Mouse (Mus musculus): ENCODE data around the gene Cldn4.

Gene Cldn4

DNA sequence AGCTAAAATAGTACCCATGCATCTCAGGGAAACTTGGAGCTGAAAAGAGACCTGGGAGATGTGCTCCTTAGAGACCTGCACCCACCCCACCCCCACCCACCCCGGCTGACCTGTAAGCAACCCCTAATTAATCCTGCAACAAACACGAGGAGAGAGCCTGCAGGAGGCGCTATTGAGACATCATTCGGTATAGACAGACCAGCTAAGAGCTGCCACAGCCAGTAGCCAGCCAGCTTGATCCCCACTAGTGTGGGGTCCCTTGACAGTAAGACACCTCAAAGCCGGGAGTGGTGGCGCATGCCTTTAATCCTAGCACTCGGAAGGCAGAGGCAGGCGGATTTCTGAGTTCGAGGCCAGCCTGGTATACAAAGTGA lies 13.8 kb downstream of the Cldn4 start:
- DNase-seq (ENCODE audit: low spot score): peak; percentile 45

DNA sequence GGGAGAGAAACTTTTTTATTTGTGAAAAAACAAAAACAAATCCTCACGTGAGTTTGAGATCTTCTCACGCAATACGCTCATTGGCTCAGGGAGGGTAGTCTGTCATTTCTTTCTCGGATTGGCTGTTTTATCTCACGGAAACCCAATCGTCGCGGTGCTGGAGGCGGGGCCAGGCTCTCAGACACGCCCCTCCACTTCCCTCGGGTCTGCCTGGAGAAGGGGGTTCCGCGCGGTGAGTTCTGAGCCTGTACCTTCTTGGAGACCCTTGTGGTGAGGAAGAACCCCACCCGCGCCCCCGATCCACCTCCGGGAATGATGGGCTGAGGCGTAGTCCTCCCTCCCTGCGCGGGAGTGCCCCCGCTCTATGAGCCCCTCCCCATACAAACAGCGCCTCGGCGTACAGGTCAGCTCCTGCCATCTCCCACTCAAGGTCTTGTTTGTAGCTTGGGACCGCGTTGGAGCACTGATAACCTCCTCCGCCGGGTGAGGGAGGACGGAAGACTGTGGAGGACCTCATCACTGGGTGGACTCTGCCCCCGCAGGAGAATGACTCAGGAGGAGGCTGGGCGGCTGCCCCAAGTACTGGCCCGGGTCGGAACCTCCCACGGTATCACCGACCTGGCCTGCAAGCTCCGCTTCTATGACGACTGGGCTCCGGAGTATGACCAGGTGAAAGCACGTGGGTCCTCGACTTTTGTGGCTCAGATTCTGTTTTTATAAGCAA lies 14.4 kb downstream of the Cldn4 start, which contains the start of gene Mettl27:
Mettl27 (plus strand) TSS at position 190 of the 724 bp plus-strand sequence.
- peak; percentile 77 for DNase-seq (ENCODE audit: low spot score)

DNA sequence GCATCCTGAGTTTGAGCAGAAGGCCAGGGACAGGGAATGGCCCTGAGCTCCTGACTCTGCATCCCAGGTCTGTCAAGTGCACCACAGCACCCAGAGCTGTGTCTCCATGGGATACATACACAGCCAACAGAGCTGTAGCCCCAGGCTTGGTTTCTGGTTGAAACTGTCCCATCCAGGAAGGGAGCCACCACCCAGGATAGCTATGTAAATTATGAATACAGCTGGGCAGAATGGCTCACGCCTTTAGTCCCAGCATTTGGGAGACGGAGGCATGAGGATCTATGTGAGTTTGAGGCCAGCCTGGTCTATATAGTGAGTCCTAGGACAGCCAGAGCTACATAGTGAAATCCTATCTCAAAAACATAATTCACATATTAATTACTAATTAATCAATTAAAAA lies 16.7 kb downstream of the Cldn4 start:
- no peak for DNase-seq (ENCODE audit: low spot score)

DNA sequence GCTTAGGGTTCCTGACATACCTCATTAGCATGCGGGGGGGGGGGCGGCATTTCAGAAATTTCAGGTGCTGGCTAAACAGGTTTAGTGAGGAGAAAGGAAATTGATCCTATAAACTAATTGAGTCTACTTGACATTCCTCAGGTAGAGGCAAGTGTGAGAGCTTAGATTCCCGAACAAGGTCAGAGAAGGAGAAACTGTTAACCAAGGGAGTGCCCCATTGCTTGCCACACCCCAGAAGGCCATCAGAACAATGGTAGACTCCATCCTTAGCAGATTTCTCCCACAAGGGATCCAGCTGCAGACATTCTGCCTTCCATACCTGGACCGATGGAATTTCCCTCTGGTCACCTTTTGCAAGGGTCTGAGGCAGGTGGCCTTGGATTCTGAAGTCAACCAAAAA lies 20.0 kb downstream of the Cldn4 start:
- no peak for DNase-seq (ENCODE audit: low spot score)

DNA sequence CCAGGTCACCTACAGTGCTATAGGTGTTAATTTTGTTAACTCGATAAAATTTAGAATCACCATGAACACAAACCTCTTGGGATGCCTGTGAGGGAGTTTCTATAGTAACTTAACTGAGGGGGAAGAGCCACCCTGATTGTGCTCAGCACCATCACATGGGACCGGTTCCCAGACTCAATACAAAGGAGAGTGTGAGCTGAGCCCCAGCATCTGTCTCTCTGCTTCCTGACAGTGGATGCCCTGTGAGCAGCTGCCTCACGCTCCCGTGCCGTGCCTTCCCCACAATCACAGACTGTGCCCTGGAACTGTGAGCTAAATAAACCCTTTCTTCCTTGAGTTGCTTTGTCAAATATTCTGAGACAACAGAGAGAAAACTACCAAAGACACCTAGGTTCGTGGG lies 23.6 kb downstream of the Cldn4 start:
- DNase-seq (ENCODE audit: low spot score): no peak

DNA sequence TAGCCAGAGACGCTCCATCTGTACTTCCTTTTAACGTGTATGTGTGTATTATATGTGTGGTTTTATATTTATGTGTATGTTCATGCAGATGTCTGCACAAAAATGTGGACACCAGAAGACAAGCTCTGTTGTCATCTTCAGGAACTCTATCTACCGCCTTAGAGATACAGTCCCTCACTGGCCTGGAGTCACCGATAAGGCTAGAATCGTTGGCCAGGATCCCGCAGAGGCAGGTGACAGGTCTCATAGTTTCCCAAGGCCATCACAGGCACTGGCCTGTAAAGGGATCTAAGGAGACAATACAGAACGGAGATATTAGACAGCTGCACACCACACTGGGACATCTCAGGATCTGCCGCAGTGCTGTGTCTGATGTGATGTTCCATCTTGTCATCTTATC lies 25.6 kb downstream of the Cldn4 start:
- no peak for DNase-seq (ENCODE audit: low spot score)

DNA sequence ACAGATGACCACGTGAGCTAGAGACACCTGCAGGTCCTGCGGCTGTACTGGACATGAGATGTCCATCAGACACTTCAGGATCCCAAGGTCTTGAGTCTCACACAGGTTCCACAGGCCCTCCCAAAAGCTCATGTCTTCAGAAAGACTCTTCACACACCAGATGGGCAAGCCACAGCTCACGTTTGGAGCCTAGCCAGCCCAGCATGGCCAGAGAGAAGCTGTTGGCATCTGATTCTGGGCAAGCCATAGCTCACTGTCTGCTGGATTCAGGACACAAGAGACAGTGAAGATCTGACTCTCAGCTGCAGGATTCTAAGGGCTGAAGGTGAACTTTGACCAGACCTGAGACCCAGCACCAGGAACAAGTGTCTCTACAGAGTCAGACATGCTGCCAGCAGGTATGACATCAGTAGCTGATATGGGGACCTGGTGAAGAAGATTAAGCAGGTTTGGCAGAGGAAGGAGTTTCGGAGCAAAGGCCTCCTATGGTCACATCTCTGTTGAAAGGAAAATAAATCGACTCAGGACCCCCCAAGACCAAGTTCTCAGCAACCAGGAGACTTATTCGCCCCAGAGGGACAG lies 26.5 kb downstream of the Cldn4 start:
- DNase-seq (ENCODE audit: low spot score): no peak

DNA sequence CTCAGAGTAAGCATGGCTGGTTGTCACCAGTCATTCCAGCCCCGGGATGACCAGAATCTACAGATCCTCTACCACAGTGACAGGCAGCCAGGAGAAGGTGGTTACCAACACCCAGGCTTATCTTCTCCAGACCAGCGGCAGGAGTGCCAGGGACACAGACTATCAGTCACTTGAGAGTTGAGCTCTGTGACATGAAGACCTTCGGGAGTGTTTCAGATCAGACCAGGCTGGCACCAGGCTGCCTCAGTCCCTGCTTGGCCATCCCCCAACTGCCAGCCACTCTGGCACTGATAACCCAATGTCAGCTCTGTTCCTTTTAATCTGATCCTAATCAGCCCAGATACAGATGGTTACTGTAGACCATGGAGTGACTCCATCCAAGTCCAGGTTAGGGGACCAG lies 27.6 kb downstream of the Cldn4 start:
- DNase-seq (ENCODE audit: low spot score): no peak

DNA sequence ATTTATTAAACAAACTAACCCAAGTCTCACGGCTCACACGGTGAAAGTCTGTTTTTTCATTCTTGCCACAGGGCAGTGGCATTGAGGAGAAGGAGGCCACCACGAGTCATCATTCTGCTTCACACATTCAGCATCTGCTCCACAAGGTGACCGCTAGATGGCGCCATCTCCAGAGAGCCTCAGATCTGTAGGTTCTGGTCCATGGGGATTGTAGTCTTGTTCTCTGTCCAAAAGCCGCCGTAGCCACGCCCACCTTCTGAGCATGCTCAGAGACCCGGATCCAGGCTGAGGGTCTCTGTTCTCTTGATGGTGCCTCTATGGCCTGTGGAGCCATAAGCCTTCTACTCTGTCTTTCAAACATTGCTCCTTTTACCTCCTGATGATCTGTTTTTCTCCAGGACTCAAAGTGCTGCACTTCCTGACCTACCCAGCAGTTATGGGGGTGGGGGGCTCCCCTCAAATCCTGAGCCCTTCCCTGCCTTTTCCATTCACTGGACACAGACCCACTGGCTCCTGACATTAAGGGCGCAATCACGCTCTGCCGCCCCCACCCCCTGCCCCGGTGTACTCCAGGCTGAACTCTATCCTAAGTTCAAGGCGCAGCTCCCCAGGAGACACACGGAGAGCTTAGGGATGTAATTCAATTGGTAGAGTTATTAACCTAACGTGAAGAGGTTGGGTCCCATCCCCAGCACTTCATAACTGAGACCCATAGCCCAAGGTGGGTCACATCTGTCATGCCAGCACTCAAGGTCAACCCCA lies 28.5 kb downstream of the Cldn4 start:
- DNase-seq (ENCODE audit: low spot score): peak; percentile 63

DNA sequence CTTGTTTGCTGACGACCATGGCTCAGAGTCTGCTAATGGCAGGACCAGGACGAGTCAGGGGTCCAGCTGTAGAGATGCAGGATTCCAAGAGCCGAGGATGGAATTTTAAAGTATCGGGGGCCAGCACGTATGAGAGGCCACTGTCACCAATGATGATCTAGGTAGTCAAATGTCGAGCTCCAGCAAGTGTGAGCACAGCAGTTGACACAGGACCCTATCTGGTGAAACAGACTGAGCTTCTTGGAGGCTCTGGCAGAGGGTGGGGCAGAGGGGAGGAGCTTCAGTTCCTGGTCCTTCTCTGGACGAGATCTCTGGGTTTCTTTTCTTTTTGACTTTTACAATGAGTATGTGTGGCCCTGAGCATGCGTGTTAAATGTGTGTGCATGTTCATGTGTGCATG lies 31.4 kb downstream of the Cldn4 start, which contains the start of gene Cldn13:
Cldn13 (minus strand) TSS at position 216 of the 400 bp plus-strand sequence.
- no peak for DNase-seq (ENCODE audit: low spot score)

DNA sequence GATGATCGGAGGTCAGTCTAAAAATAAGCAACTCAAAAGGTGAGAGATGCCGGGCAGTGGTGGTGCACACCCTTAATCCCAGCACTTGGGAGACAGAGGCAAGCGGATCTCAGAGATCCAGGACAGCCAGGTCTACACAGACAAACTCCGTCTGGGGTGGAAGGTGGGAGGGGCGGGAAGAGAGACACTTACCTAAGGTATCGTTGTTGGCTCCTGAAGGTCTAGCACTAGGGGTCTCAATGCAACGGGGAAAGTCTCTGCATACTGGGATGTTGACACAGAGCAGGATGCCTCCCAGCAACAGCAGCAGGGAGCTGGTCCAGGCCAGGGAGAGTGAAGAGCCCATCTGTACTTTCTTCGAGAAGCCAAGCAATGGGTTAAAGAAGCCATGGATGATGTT lies 32.2 kb downstream of the Cldn4 start:
- DNase-seq (ENCODE audit: low spot score): no peak

DNA sequence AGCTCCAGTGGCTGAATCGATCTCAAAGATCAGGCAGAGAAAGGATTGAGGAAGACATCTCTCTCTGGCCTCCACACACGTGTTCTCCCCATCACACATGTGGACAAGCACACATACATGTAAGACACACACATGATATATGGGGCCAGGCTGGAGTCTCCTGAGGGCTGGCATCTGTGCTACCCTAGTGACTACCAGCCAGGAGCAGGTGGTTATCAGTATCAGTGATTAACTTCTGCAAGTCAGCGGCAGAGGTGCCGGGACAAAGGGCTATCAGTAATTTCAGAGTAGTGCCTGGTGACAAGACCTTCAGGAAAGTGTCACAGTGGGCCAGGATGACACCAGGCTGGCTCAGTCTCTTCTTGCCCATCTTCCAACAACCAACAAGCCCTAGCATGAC lies 33.0 kb downstream of the Cldn4 start:
- no peak for DNase-seq (ENCODE audit: low spot score)

DNA sequence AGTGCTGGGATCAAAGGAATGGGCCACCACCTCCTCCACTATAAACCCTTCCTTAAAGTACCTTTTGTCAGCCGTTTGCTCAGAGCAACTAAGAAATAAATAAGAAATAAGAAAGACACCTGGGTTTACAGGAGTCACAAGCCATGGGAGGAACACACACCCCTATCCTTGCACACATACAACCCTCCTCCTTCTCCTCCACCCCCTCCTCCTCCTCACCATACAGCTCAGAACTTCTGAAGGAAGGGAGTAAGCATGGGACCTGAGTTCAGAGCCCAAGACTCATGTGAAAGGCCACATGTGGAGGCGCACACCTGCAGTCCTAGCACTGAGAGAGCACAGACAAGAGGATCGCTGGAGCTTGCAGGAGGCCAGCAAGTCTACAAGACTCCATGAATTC lies 33.4 kb downstream of the Cldn4 start:
- no peak for DNase-seq (ENCODE audit: low spot score)

DNA sequence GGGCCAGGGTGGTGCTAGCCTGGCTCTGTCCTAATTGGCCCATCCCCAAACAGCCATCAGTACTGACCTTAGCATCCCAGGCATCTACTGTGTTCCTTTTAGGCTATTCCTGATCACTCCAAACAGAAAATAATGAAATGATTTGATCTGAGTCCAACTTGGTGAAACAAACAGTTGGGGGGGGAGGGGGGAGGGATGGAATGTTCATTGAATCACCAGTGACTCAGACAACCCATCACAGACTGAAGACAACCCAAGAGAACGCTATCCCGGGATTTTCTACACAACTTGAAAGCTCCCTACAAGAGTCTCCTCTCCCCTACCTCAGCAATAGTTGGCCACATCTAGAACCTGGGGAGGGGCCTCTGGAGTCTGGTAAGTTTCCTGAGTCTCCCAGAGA lies 34.8 kb downstream of the Cldn4 start:
- DNase-seq (ENCODE audit: low spot score): no peak

DNA sequence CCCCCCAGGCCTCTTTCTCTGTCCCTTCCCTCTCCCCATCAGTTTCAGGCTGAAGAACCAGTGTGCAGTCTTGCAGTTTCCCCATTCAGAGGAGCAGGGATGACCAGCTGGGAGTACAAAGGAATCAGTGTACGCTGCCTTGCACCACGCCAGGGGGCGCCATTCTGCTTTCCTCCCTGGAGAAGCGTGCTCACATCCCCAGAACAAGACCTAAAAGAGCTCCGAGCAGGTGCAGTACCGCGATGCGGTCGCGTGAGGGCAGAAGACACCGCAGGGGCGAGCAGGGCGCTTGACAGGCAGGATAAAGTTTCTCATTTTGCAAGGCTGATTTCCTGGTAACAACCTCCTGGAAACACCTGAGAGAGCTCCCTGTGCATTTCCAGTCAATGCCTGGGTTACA lies 39.6 kb downstream of the Cldn4 start:
- peak; percentile 98 for DNase-seq (ENCODE audit: low spot score)

DNA sequence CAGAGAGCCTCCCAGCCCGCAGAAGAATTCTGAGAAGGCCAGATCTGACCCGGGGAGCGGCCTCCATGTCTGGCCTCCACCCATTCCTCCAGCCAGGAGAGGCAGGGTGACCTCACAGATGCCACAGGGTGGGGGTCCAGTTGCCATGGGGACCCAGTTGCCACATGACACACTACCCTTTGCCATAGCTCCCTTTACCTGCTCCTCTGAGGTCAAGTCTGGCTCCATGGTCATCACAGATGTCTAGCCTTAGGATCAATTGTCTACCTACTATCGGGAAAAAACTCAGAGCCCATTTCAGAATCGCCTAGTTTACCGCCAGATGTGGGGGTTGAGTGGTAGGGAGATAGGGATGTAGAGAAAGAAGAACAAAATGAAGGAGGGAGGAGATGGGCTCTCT lies 40.1 kb downstream of the Cldn4 start, which contains the start of gene Tmem270:
Tmem270 (minus strand) TSS at position 101 of the 400 bp plus-strand sequence.
- no peak for DNase-seq (ENCODE audit: low spot score)

DNA sequence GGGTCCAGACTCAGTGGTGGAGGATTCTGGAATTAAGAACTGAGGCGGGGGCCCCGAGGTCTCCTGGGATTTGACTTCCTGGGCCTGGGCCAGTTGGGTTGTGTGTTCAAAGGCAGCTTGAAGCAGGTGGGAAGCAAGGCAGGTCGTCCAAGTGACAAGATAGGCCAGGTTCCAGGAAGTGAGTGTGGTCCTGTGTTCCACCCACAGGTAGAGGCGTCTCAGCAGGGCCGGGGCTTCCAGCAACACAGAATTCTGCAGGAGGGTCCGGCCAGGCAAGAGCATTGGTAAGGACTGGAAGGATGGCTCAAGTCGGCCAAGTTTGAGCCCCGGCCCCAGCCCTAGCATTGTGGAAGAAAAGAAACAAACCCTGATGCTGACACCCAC lies 45.1 kb downstream of the Cldn4 start:
- DNase-seq (ENCODE audit: low spot score): no peak

DNA sequence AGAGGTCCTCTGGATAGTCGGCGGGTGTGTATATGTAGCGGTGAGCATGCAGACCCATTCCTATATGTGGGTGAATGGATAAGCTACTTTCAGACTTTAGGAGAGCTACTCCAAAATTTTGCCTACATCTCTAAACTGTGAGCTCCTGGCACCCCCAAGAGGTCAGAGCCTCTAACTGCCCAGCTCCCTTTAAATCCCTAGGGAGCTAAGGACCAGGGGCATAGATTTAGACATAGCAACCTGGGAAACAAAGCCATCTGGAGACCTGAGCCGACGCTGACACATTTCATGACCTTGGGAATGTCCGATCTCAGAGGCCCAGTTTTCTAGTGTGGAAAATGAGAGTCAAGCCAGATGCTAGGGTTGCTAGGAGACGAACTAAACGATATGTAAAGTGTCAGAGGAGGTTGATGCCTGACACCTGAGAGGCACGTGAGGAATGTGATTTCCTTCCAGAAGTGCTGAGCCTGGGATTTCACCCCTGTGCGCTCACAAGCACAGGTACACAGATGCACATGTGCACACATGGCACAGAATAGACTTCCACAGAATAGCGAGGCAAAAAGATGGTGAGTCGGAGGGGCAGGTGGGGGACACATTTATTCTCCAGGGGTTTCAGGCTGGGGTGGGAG lies 45.6 kb downstream of the Cldn4 start:
- peak; percentile 45 for DNase-seq (ENCODE audit: low spot score)

DNA sequence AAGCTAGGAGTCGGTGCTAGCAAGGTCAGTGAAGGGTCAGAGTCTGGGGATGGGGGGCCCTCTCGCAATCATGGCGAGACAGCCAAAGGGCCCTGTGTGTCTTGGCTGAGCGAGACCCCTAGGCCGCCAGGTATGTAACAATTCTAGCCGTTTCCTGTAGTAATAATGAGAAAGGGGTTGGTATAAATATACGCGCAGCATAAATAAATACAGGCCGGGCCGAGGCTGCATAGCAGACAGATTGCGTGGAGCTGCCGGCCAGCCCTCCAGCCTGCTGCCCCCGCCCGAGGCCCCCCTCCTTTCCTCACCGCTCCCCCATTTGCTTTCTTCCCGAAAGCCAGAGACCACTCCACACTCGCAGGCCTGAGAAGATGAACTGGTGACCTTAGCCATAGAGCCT lies 49.1 kb downstream of the Cldn4 start:
- DNase-seq (ENCODE audit: low spot score): no peak

DNA sequence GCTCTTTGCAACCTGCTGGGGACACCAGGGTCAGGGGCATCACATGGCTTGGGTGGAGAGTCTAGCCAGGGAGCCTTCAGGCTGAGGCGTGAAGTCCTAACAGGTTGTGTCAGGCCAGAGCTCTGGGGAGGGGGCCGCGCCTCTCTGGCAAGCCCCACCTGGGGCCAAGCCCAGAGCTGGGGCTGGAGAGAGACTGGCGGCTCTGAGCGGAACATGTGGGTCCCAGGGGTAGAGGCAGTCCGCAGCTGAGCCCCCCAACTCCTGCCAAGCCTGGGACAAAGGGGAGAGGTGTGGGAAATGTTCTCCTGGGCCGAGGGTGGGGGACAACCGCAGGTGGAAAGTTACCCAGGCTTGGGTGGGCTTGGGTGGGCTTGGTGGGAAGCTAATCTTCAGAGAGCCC lies 49.8 kb downstream of the Cldn4 start:
- DNase-seq (ENCODE audit: low spot score): no peak

DNA sequence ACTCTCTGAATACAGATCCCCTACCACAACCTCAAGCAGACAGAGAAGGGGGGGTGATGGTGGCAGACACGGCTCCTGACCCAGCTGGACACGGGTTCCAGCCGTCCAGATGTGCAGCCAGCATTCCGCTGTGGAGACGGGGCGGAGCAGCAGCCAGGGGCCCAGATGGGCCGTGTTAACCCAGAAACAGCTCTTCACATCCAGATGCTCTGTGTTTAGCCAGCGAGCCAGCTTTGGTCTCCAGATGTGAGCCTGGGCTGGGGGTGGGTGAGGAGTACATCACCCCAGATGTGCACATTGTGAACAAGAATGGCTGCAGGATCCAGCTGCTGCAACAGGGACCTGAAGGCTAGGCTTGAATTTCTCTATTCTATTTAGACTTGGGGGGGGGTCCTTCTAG lies 51.4 kb downstream of the Cldn4 start:
- no peak for DNase-seq (ENCODE audit: low spot score)
